Mouse (Mus musculus): ENCODE measurements at regions not wholly inside any gene's neighbourhood (a gene's known extent, or its start where the extent isn't known, plus 50 kb on each side); places are given as distances from the start of the nearest gene placed in this dataset.

DNA sequence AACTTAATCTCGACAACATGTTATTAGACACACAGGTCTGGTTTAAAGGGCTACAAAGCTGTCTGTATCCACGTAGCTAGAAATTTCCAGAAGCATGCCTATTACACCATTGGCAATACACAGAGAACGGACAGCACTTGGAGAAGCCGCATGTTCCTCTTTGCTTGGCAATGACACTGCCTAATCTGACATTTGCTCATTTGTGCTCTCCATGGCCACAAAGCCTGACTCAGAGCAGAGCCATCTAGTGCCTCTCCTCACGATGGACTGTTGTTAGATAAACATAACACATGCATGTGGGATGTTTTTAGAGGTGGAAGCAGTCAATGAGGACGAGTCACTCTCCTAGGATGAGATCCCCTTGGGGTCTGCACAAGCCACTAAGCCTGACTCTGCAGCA, 615.9 kb downstream of the Nedd1 start:
- H3K27ac ChIP-seq (ENCODE audit: low read length) = no peak overlapping the region
- H3K27me3 ChIP-seq (ENCODE audit: control insufficient read depth, insufficient read depth, low read length) = no peaks in the 10 kb centered on the region
- H3K9ac ChIP-seq (ENCODE audit: low read length) = no peak overlapping the region
- H3K4me2 ChIP-seq (ENCODE audit: low read depth, low read length) = no peak overlapping the region
- no peaks in the 10 kb centered on the region for H3K4me1 ChIP-seq (ENCODE audit: control insufficient read depth, insufficient read depth, low read length)
- 82% methylated on average over 6 of the region's 6 CpGs for WGBS
- ATAC-seq (ENCODE audit: insufficient read depth, low FRiP score) = no peak
- no peak overlapping the region for H3K4me3 ChIP-seq (replicated peaks; ENCODE audit: low read length)
- no peaks in the 10 kb centered on the region for H3K9me3 ChIP-seq (replicated peaks; ENCODE audit: control insufficient read depth, low read length)
- H3K36me3 ChIP-seq (ENCODE audit: control insufficient read depth, insufficient read depth, low read length) = no peaks in the 10 kb centered on the region

DNA sequence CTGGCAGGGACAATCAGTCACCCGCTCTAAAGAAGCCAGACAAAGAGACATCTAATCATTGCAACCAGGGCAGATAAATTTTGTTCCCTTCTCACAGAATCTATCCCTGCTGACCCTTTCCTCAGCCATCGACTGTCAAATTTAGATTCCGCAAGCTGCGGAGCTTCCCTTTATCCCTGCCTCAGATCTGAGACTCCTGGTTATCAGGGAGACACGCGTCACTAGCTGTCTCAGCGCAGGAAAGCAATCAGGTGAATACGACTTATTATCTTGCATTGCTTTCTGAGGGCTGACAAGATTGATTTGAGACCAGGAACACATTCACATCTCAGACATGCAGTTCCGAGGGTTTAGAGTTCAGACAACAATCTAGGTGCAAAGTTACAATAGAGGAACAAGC, 618.3 kb downstream of the Nedd1 start:
- 52% methylated on average over 9 of the region's 9 CpGs for WGBS
- Histone ChIP-seq H3K4me1 (ENCODE audit: control insufficient read depth, insufficient read depth, low read length) (no peaks in the 10 kb centered on the region), H3K4me3 (replicated peaks; ENCODE audit: low read length) (no peak overlapping the region)

DNA sequence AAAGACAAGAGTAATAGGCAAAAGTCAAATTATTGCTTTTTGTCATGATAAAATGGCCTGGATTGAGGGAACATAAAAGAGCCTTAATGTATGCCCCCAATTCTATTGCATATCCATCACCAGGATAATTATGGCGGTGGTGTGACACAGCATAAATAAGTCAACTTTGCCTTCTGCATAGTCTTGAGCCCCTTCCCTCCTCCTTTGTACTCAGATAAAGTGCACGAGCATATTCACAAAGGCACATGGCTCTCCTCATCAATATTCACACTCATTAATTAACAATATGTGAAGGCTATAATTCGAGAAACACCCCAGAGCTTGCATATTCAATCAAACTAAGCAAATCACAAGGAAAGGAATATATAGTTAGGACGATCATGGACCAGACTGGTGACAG, 619.5 kb downstream of the Nedd1 start:
- Histone ChIP-seq H3K9ac (ENCODE audit: low read length) (no peak overlapping the region), H3K4me3 (replicated peaks; ENCODE audit: low read length) (no peak overlapping the region), H3K4me2 (ENCODE audit: low read depth, low read length) (no peak overlapping the region), H3K27me3 (ENCODE audit: control insufficient read depth, insufficient read depth, low read length) (no peaks in the 10 kb centered on the region), H3K9me3 (replicated peaks; ENCODE audit: control insufficient read depth, low read length) (no peaks in the 10 kb centered on the region), H3K4me1 (ENCODE audit: control insufficient read depth, insufficient read depth, low read length) (no peaks in the 10 kb centered on the region), H3K36me3 (ENCODE audit: control insufficient read depth, insufficient read depth, low read length) (no peaks in the 10 kb centered on the region), H3K27ac (ENCODE audit: low read length) (no peak overlapping the region)
- ATAC-seq (ENCODE audit: insufficient read depth, low FRiP score) = no peak
- 86% methylated on average over 4 of the region's 4 CpGs for WGBS

More for the DNA sequence above, 618.3 kb downstream of the Nedd1 start:
- no peak overlapping the region for H3K9ac ChIP-seq (ENCODE audit: low read length)
- H3K36me3 ChIP-seq (ENCODE audit: control insufficient read depth, insufficient read depth, low read length) = no peaks in the 10 kb centered on the region
- ATAC-seq (ENCODE audit: insufficient read depth, low FRiP score) = no peak
- no peak overlapping the region for H3K4me2 ChIP-seq (ENCODE audit: low read depth, low read length)
- no peaks in the 10 kb centered on the region for H3K27me3 ChIP-seq (ENCODE audit: control insufficient read depth, insufficient read depth, low read length)
- no peak overlapping the region for H3K27ac ChIP-seq (ENCODE audit: low read length)
- H3K9me3 ChIP-seq (replicated peaks; ENCODE audit: control insufficient read depth, low read length) = no peaks in the 10 kb centered on the region

DNA sequence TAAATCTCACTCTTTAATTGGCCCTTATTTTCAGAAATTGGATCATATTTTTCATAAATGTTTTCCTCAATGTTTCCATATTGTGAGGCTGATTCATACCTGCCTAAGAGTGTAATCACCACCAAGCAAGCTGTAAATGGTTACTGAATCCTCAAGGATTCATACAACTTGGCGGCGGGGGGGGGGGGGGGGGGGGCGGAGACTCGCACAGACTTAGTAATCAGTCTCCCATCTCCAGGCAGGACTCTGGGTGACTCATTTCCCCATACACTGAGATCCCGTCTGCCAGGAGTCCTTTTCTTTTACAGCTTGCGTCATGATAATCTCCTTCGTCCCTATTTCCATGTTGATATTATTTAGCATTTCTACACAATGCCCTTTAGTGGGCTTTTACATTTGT, 624.7 kb downstream of the Nedd1 start:
- WGBS = 19% methylated on average over 7 of the region's 7 CpGs
- Histone ChIP-seq H3K4me1 (ENCODE audit: control insufficient read depth, insufficient read depth, low read length) (no peaks in the 10 kb centered on the region), H3K4me3 (replicated peaks; ENCODE audit: low read length) (no peak overlapping the region), H3K27me3 (ENCODE audit: control insufficient read depth, insufficient read depth, low read length) (no peaks in the 10 kb centered on the region), H3K9me3 (replicated peaks; ENCODE audit: control insufficient read depth, low read length) (no peaks in the 10 kb centered on the region), H3K9ac (ENCODE audit: low read length) (no peak overlapping the region), H3K4me2 (ENCODE audit: low read depth, low read length) (no peak overlapping the region), H3K27ac (ENCODE audit: low read length) (no peak overlapping the region), H3K36me3 (ENCODE audit: control insufficient read depth, insufficient read depth, low read length) (no peaks in the 10 kb centered on the region)
- no peak for ATAC-seq (ENCODE audit: insufficient read depth, low FRiP score)

DNA sequence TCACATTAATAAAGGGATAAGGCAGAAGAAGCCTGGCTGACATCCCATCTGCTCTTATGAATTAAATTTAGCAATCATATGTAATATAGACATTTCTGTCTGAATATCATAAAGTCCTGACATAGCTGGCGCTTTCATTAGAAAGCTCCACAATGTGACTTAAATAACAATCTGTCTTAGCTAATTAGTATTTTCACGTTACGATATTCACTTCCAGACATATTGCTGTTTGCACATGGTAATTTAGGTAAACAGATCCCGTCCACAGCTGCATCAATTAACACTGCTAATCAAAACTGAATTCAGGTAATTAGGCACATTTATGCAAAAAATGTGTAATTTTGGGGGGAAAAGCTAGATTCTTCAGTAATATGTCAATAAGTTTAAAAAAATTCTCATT, 625.1 kb downstream of the Nedd1 start:
- Histone ChIP-seq H3K36me3 (ENCODE audit: control insufficient read depth, insufficient read depth, low read length) (no peaks in the 10 kb centered on the region), H3K9me3 (replicated peaks; ENCODE audit: control insufficient read depth, low read length) (no peaks in the 10 kb centered on the region), H3K4me2 (ENCODE audit: low read depth, low read length) (no peak overlapping the region), H3K27me3 (ENCODE audit: control insufficient read depth, insufficient read depth, low read length) (no peaks in the 10 kb centered on the region), H3K27ac (ENCODE audit: low read length) (no peak overlapping the region), H3K9ac (ENCODE audit: low read length) (no peak overlapping the region), H3K4me1 (ENCODE audit: control insufficient read depth, insufficient read depth, low read length) (no peaks in the 10 kb centered on the region), H3K4me3 (replicated peaks; ENCODE audit: low read length) (no peak overlapping the region)
- WGBS = 82% methylated on average over 4 of the region's 4 CpGs
- ATAC-seq (ENCODE audit: insufficient read depth, low FRiP score) = no peak

DNA sequence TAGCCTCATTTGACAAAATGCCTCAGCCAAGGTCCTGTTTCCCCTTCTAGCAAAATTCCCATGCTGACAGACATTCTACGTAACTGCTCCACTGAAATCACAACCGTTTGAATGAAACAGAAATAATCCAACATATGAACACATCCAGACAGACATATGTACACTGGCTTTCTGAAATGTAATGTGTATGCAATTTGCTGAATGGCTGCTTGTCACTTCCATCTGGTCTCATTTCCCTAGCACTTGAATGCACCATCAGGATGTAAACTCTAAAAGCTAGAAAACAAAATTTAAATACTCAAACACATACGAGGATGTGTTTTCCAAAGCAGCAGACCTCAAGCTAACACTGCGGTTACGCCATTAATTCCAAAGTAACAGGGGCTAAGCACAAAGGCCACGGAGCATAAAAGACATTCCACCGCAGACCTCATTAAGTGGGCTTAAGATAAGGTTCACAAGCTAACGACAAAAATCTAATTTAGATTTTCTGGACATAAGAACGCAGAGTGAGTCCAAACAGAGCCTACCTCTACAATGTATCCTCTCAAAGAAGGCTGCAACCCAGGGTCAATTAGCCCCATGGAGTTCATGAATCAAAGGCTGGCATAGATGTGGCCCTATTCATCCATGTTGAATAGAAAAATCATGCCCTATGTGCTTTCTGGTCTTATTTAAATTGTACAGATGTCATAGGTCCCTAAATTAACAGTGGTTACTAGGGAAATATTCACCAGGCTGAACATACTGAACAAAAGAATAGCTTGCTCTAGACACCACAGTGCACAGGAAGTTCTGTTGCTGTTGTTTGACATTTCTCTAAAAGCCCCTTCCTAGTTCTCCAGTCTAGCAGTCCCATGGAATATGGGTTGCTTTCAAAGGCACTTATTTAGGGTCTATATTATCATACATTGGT, 630.5 kb downstream of the Nedd1 start:
- WGBS = 59% methylated on average over 9 of the region's 9 CpGs
- Histone ChIP-seq H3K27me3 (ENCODE audit: control insufficient read depth, insufficient read depth, low read length) (no peaks in the 10 kb centered on the region), H3K4me2 (ENCODE audit: low read depth, low read length) (no peak overlapping the region), H3K9ac (ENCODE audit: low read length) (no peak overlapping the region), H3K36me3 (ENCODE audit: control insufficient read depth, insufficient read depth, low read length) (no peaks in the 10 kb centered on the region), H3K4me1 (ENCODE audit: control insufficient read depth, insufficient read depth, low read length) (no peaks in the 10 kb centered on the region), H3K9me3 (replicated peaks; ENCODE audit: control insufficient read depth, low read length) (no peaks in the 10 kb centered on the region), H3K4me3 (replicated peaks; ENCODE audit: low read length) (no peak overlapping the region), H3K27ac (ENCODE audit: low read length) (no peak overlapping the region)
- ATAC-seq (ENCODE audit: insufficient read depth, low FRiP score) = no peak

DNA sequence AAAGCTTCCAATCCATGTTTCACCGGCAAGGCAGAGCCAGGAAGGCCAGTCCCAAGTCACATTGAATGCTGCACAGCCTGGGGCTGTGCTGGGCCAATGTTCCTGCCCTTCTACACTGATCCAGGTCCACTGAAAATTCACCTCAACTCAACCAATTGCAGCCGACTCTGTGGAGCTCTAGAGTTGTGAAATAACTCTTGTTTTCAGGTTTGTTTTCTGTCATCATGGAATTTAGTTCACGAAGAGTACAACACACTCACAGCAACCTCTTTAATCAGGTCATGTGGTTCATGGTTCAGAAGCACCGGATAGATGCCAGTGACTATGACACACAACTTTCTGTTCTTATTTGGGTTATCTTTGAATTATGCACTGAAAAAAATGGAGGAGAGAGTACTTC, 640.1 kb downstream of the Nedd1 start:
- no peaks in the 10 kb centered on the region for H3K4me1 ChIP-seq (ENCODE audit: control insufficient read depth, insufficient read depth, low read length)
- no peaks in the 10 kb centered on the region for H3K9me3 ChIP-seq (replicated peaks; ENCODE audit: control insufficient read depth, low read length)
- no peaks in the 10 kb centered on the region for H3K36me3 ChIP-seq (ENCODE audit: control insufficient read depth, insufficient read depth, low read length)
- no peak for ATAC-seq (ENCODE audit: insufficient read depth, low FRiP score)
- H3K4me2 ChIP-seq (ENCODE audit: low read depth, low read length) = no peak overlapping the region
- WGBS = 73% methylated on average over 4 of the region's 4 CpGs
- no peak overlapping the region for H3K4me3 ChIP-seq (replicated peaks; ENCODE audit: low read length)
- no peaks in the 10 kb centered on the region for H3K27me3 ChIP-seq (ENCODE audit: control insufficient read depth, insufficient read depth, low read length)
- H3K9ac ChIP-seq (ENCODE audit: low read length) = no peak overlapping the region
- H3K27ac ChIP-seq (ENCODE audit: low read length) = no peak overlapping the region

DNA sequence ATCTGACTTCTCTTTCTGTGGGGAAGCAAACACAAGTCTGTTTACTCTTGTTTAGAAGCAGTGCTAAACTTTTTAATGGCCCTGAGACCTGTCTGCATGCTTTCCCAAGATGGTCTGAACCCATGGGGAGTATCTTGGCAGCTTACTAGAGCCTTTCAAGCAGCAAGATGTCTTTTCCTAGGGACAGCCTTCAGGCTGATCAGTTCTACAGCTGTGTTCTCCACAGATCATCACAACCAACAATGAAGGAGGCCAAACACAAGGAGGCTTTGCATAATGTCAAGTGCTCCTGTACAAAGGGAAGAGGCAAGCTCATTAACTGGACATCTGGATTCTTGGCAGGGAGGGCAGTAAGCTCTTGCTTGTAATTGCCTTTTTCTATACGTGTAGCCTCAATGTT, 641.0 kb downstream of the Nedd1 start:
- no peak for ATAC-seq (ENCODE audit: insufficient read depth, low FRiP score)
- H3K9ac ChIP-seq (ENCODE audit: low read length) = no peak overlapping the region
- no peaks in the 10 kb centered on the region for H3K36me3 ChIP-seq (ENCODE audit: control insufficient read depth, insufficient read depth, low read length)
- no peak overlapping the region for H3K4me2 ChIP-seq (ENCODE audit: low read depth, low read length)
- H3K4me1 ChIP-seq (ENCODE audit: control insufficient read depth, insufficient read depth, low read length) = no peaks in the 10 kb centered on the region
- H3K4me3 ChIP-seq (replicated peaks; ENCODE audit: low read length) = no peak overlapping the region
- no peaks in the 10 kb centered on the region for H3K9me3 ChIP-seq (replicated peaks; ENCODE audit: control insufficient read depth, low read length)
- 31% methylated on average over 1 of the region's 1 CpGs for WGBS
- no peak overlapping the region for H3K27ac ChIP-seq (ENCODE audit: low read length)
- no peaks in the 10 kb centered on the region; the same call in 1 of the 2 replicates for H3K27me3 ChIP-seq (ENCODE audit: control insufficient read depth, insufficient read depth, low read length)

DNA sequence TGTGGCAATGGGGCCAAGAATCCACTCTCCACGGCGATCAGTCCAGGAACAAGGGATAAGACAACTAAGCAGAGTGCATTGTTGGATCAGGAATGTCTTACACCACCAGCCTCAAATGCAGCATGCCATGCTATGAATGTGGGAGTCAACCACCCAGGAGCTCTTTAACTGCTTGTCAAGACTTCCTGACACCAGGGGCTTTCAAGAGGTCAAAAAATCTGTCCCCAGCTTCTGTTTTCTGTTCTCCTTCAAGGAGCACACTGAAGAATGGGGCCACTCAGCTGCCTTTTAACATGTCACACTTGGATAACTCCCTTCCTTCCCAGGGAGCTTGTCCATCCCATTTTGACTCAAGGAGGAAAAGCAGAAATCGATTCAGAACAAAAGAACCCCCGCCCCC, 642.8 kb downstream of the Nedd1 start:
- WGBS = 71% methylated on average over 4 of the region's 4 CpGs
- no peak for ATAC-seq (ENCODE audit: insufficient read depth, low FRiP score)
- Histone ChIP-seq H3K27me3 (ENCODE audit: control insufficient read depth, insufficient read depth, low read length) (no peaks in the 10 kb centered on the region; the same call in 1 of the 2 replicates), H3K9ac (ENCODE audit: low read length) (no peak overlapping the region), H3K27ac (ENCODE audit: low read length) (no peak overlapping the region), H3K36me3 (ENCODE audit: control insufficient read depth, insufficient read depth, low read length) (no peaks in the 10 kb centered on the region), H3K4me3 (replicated peaks; ENCODE audit: low read length) (no peak overlapping the region), H3K4me1 (ENCODE audit: control insufficient read depth, insufficient read depth, low read length) (no peaks in the 10 kb centered on the region), H3K4me2 (ENCODE audit: low read depth, low read length) (no peak overlapping the region), H3K9me3 (replicated peaks; ENCODE audit: control insufficient read depth, low read length) (no peaks in the 10 kb centered on the region)

All from stomach, embryonic 16.5 days (tissue).